Mouse (Mus musculus) spleen, adult 2 months (tissue): Measurements from ENCODE around the gene Hip1r. TPM values are rescaled to one million over a fixed set of nuclear protein-coding genes. Genes with fewer than 3 reads are reported as not detected.

ENCODE experiments used
- DNase-seq, 2 experiments: peaks; one replicate each; pipeline versions ENCODE4 v3.0.0 to v3.0.0-alpha.2; 2012 to 2021; ENCODE audit warnings: low spot score in 2 of 2, low read depth in 1 of 2
- H3K27ac ChIP-seq: fragments of 200-500 bp; 2 replicates; pipeline ENCODE4 v1.5.1; 2012; ENCODE audit warnings: low read length, inconsistent platforms; ENCODE audit not compliant: insufficient read depth
- H3K27me3 ChIP-seq: fragments of 200-500 bp; 2 replicates; pipeline ENCODE4 v1.6.1; 2012; ENCODE audit warnings: mild to moderate bottlenecking, moderate library complexity, low read length, inconsistent platforms; ENCODE audit not compliant: control insufficient read depth, insufficient read depth
- H3K36me3 ChIP-seq: fragments of 200-500 bp; 2 replicates; pipeline ENCODE4 v1.6.1; 2012; ENCODE audit warnings: mild to moderate bottlenecking, low read length, inconsistent platforms; ENCODE audit not compliant: control insufficient read depth, insufficient read depth
- H3K4me1 ChIP-seq: fragments of 200-500 bp; 2 replicates; pipeline ENCODE4 v1.6.1; 2011; ENCODE audit warnings: inconsistent platforms; ENCODE audit not compliant: control insufficient read depth, insufficient read depth, insufficient read length
- H3K4me3 ChIP-seq: fragments of 200-500 bp; 2 replicates; pipeline ENCODE4 v1.5.1; 2011; ENCODE audit warnings: mild to moderate bottlenecking, inconsistent platforms; ENCODE audit not compliant: insufficient read depth, insufficient read length; ENCODE audit errors: extremely low read depth
- CTCF ChIP-seq: fragments of 200-500 bp; IDR thresholded peaks from 2 replicates; pipeline ENCODE4 v1.5.1; 2011; ENCODE audit warnings: mild to moderate bottlenecking, inconsistent platforms; ENCODE audit not compliant: insufficient read depth, insufficient read length, insufficient replicate concordance; ENCODE audit errors: extremely low read depth
- POLR2A ChIP-seq: fragments of 200-500 bp; IDR thresholded peaks from 2 replicates; pipeline ENCODE4 v1.6.1; 2011; ENCODE audit warnings: low read depth, low read length, inconsistent platforms
- WGBS: fragments of 180-500 bp; shearing (Covaris S2); methylation state at CpG from one replicate; pipeline ENCODE4 v1.1.7; 2018; 5-methylcytosine and 5-hydroxymethylcytosine counted together
- polyA plus RNA-seq: library from polyadenylated mRNA; depleted of rRNA; stranded (reverse); fragments of >200 nt; gene quantifications from 2 replicates; pipeline ENCODE4 v1.2.3, GENCODE M21; 2012

Hip1r gene
- polyA plus RNA-seq, 1 experiment: 46.3 TPM

DNA sequence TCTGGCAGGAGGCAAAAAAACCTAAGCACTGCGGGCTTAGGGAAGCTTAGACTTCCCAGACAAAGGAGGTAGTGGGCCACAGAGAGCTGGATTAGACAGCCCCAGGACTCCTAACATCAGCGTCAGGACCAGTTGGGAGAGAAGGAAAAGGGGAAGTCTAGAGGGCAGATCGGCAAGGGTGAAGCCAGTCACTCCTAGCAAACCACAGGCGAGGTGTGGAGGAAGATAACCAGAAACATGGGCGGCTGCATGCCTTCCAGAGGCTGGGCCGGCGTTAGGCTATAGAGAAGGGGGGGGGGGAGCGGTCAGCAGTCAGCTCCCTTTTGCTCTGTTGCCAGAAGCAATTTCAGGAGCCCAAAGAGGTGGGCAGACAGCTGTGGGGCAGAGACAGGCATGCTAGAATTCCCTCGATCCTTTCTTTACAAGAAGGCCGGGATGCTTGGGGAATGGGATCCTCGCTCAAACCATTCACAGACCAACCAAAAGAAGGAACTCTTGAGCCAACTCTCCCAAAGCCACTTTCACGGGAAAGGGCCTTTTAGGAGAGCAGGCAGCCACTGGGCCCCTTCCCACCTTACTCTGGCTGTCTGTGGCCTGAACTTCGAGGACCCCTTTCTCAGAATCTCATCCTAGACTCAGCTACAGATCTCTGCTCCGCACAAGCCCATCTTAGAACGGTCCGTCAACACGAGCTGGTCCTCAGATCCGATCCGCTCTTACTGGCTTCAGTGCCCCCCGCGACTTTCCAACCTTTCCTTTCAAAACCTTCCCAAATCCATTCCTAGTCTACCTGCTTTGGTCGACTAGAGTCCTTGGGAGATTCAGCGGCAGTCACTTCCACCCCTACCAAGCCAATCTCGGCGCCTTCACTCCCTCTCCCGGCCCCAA is 57.9 kb downstream of the Hip1r start:
- no peaks in the 10 kb centered on the region for H3K27me3 ChIP-seq
- peak overlapping the region; percentile 80 for H3K4me3 ChIP-seq
- H3K36me3 ChIP-seq: no peaks in the 10 kb centered on the region
- WGBS: 3% methylated on average over 25 of the region's 26 CpGs
- TF ChIP-seq CTCF (no peak), POLR2A (no peak)
- peak overlapping the region; percentile 83 for H3K27ac ChIP-seq
- peaks cover 16% of the 10 kb centered on the region; the same call in 1 of the 2 replicates for H3K4me1 ChIP-seq
- no peak for DNase-seq

DNA sequence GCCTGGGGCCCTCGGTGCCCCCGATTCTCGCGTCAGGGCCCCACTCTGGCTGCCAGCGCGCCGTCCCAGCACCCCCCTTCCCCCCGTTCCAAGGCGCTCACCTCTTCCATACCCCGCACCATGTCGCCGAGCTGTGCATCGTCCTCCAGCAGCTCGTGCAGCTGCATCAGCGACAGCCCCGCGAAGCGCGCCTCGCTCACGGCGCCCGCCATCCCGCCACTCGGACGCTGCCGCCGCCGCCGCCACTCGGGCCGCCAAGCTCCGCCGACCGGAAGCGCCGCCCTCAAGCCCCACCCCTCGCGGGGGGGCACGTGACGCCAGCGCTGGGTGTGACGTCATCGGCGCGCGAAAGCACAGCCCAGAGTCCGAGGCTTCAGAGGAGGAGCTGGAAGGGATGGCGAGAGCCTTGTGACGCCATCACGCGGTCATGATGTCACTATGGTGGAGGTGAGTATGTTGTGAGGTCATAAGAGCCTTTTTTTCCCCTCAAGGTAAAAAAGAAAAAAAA is 58.6 kb downstream of the Hip1r start, which contains the start of gene Vps37b:
Vps37b (minus strand) TSS at position 270 of the 508 bp plus-strand sequence.
- Histone ChIP-seq H3K4me3 (peak within 1 kb of the TSS; percentile 80), H3K4me1 (peaks cover 19% of the 10 kb centered on the region; the same call in 1 of the 2 replicates), H3K27ac (peak within 1 kb of the TSS; percentile 83), H3K27me3 (no peaks in the 10 kb centered on the region), H3K36me3 (no peaks in the 10 kb centered on the region)
- TF ChIP-seq POLR2A (peak; percentile 89), CTCF (no peak)
- peak; percentile 88 to 90 for DNase-seq
- 1% methylated on average over 52 of the region's 52 CpGs for WGBS

DNA sequence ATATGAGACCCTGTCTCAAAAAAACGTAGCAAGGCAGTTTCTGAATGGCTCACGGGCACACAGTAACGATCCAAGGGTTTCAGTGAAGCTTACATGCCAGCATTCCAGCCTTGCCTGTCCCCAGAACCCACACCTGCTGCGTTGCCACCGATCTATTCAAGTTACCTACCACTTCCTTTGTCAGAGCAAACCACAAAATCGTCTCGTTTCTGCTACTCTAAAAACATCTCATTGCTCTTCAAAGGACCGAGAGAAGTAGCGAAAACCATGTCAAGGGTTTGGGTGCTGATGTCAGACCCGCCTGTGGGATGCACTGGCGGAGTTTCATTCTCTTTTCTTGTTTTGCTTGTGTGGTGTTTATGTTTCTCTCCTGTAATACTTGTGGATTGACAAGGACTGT is 61.0 kb downstream of the Hip1r start:
- Histone ChIP-seq H3K27me3 (no peaks in the 10 kb centered on the region), H3K36me3 (no peaks in the 10 kb centered on the region), H3K27ac (peak overlapping the region; percentile 85), H3K4me3 (no peak overlapping the region), H3K4me1 (peaks cover 22% of the 10 kb centered on the region; the same call in 1 of the 2 replicates)
- no peak for TF ChIP-seq POLR2A
- no peak for TF ChIP-seq CTCF
- peak in 1 of 2 experiments; percentile 82 for DNase-seq
- WGBS: 16% methylated on average over 11 of the region's 11 CpGs

DNA sequence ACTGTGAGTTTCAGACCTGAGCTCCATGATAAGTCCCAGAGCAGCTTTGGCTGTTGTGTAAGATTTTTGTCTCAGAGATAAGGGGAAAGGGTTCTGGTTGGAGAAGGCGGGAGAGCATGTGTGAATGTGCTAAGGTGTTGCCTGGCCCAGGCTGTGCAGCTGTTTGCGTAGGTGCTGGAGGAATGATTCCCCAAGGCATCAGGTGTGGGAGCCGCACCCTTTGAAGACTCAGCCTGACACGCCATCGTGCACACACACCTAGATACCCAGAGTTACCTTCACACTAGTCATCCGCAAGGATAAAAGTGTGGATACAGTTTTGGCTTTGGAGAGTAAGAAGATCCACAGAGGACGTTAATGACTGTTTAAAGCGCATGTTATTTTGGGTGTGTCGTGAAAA is 62.0 kb downstream of the Hip1r start:
- no peak overlapping the region for H3K4me3 ChIP-seq
- H3K36me3 ChIP-seq: no peaks in the 10 kb centered on the region
- no peaks in the 10 kb centered on the region for H3K27me3 ChIP-seq
- no peak for TF ChIP-seq CTCF
- no peak for TF ChIP-seq POLR2A
- DNase-seq: no peak
- WGBS: 55% methylated on average over 9 of the region's 9 CpGs
- peak overlapping the region; percentile 85 for H3K27ac ChIP-seq
- H3K4me1 ChIP-seq: peaks cover 22% of the 10 kb centered on the region; the same call in 1 of the 2 replicates

DNA sequence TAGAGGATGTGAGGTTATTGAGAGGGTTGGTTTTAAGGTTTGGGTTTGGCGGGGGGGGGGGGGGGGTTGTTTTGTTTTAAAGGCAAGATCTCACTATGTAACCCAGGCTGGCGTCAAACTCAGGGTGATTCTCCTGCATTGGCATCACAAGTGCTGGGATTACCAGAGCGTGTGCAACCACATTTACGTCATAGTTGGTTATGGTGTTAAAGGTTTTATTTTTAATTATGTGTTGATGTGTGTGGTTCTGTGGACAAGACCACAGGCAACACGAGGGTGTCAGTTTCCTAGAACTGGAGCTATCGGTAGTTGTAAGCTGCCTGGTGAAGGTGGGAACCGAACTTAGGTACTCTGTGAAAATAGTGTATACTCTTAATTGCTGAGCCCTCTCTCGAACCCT is 62.4 kb downstream of the Hip1r start:
- no peak overlapping the region for H3K4me3 ChIP-seq
- TF ChIP-seq CTCF (no peak), POLR2A (no peak)
- no peaks in the 10 kb centered on the region for H3K27me3 ChIP-seq
- WGBS: 29% methylated on average over 8 of the region's 8 CpGs
- DNase-seq: peak in 1 of 2 experiments; percentile 90
- peak overlapping the region; percentile 48 for H3K27ac ChIP-seq
- no peaks in the 10 kb centered on the region for H3K36me3 ChIP-seq
- peaks cover 22% of the 10 kb centered on the region; the same call in 1 of the 2 replicates for H3K4me1 ChIP-seq

DNA sequence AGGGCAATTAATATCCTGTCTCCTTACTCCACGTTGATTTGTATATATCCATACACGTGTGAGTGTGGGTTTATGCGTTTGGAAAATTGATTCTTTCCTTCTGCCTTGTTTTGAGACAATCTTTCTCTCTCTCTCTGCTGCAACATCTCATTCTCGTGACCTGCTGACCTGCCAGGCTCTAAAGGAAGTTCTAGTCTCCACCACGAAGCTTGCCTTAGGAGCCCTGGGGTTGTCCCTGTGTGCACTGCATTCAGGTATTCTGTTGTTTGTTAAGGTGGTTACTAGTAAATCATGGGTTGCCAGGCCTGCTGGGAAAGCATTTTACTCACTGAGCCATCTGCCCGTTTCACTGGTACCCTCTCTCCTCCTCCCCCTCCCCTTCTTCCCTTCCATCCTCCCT is 62.9 kb downstream of the Hip1r start:
- Histone ChIP-seq H3K36me3 (no peaks in the 10 kb centered on the region), H3K4me3 (no peak overlapping the region), H3K27me3 (no peaks in the 10 kb centered on the region), H3K27ac (peak overlapping the region; percentile 17; the same call in 1 of the 2 replicates), H3K4me1 (peaks cover 22% of the 10 kb centered on the region; the same call in 1 of the 2 replicates)
- WGBS: 43% methylated on average over 6 of the region's 6 CpGs
- no peak for DNase-seq
- TF ChIP-seq POLR2A (no peak), CTCF (no peak)
